Mouse (Mus musculus) cortical plate, adult 2 months (tissue): ENCODE results near the gene Adss.

Source experiments
- CTCF ChIP-seq: fragments of 200-500 bp; IDR thresholded peaks from 2 replicates; pipeline ENCODE4 v1.5.1; 2011; ENCODE audit warnings: mild to moderate bottlenecking, control low read depth, low read length; ENCODE audit not compliant: insufficient read depth; ENCODE audit errors: extremely low read depth
- POLR2A ChIP-seq: fragments of 200-500 bp; IDR thresholded peaks from 2 replicates; pipeline ENCODE4 v1.6.1; 2011; ENCODE audit warnings: mild to moderate bottlenecking, low read length, control low read depth; ENCODE audit not compliant: insufficient read depth; ENCODE audit errors: extremely low read depth

DNA sequence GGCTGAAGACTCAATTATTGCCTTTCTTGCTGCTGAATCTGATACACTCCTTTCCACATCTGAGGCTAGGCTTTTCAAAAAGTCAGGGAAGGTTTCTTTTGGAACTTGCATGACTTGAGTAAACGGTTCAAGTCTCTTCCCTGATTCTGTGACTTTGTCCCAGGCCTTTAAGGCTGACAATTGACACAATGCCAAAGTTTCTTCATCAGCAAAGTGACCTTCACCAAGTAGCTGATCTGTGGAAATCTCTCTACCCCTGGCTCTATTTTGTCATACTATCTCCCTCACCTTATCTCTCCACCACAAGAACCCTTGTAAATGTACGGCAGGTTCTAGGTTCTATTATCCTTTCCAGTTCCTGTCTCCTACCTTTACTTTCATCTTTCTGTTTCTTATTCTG is 7.2 kb upstream of the Adss start:
- no peak for TF ChIP-seq POLR2A
- no peak for TF ChIP-seq CTCF
